Mouse (Mus musculus) inflammation-experienced regulatory T-cells, adult 6 months (primary cell): ENCODE results near the gene Tfpi. TPM values are rescaled to one million over a fixed set of nuclear protein-coding genes. Genes with fewer than 3 reads are reported as not detected.

Source experiments
- ATAC-seq: one replicate; pipeline ENCODE4 v1.8.0; 2017
- polyA plus RNA-seq, 3 experiments: library from polyadenylated mRNA; unstranded; fragments of 100-300 nt; shearing (Covaris generic); gene quantifications; one replicate each; pipeline ENCODE4 v1.2.1; 2017

Tfpi gene
- polyA plus RNA-seq, 3 experiments from 2014 or later = 1.6 to 4.9 (median 4.2) TPM

DNA sequence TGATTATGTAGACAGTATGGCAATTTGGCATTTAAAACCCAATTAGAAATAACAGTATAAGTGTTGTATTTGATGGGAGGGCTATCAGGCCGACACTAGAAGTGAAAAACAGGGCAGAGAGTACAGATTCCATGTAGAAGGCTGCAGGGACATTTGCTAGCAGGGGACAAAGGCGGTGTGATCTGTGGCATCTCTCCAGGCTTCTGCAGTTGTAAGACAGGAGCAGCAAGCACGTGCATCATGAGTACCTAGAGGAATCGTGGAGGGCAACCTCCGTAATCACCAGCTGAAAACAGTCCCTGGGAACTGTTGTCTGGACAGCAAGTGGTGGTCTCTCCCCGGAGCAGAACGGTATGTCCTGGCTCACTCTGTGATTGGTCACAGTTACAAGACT lies 88.6 kb downstream of the Tfpi start:
- no peak for ATAC-seq

DNA sequence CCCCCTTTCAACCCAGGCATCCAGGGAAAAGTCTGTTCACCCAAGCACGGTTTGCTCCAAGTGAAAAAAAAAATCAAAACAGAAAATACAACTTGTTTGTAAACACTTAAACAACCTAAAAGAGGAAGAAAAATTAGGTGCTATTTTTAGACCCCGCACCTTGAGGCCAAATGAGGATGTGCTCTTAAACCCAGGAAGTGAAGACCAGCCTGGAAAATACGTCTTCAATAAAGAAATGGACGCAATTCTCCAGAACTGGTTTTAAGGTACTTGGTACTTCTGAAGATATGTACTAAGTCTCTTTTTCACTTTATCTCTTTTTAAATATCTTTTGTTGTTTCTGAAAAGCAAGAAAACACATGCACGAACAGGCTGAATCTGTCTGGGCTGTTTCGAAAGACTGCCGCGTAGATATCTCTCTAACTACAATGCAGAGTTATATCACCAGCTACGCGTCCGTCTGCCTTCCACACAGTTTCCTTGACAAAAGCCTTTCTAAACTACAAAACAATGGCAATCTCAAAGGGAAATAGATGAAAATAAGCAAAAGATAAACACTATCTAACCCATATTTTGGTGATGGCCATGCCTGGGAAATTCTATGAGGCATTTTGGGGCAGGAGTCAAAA lies 89.1 kb downstream of the Tfpi start:
- no peak for ATAC-seq

DNA sequence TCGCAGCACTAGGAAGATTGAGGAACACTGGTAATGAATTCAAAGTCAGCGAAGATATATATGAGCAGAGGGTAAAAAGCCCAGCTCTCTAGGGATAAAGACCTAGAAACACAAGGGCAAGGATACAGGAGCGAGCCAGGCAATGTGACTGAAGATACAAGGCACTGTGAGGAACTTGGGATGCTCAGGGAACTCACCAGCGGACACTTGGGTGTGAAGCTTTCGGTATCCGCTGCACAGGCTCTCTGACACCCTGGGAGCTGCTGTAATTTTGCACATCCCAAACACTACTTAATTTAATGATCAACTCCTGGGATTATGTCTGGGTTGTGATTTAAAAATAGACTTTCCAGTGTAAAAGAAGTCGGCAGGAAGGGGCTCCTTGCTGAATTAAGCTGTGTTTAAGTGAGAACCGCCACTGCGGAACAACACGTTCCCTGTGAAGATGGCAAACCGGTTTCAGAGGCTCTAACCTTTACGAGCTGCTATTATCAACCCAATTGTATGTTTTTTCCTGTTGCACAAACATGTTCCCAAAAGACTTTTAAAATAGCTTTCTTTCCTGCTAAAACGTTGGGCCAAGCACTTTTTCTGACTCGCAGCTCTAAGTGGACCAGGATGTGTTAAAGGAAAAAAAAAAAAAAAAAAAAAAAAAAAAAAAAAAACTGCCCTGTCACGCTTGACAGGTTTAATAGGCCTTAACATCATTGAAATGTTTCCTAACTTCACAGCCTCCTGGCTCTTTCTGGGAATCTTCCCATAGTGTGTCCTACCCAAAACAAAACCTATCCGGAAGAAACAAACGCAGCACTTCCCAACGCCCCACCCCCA lies 89.8 kb downstream of the Tfpi start:
- no peak for ATAC-seq

DNA sequence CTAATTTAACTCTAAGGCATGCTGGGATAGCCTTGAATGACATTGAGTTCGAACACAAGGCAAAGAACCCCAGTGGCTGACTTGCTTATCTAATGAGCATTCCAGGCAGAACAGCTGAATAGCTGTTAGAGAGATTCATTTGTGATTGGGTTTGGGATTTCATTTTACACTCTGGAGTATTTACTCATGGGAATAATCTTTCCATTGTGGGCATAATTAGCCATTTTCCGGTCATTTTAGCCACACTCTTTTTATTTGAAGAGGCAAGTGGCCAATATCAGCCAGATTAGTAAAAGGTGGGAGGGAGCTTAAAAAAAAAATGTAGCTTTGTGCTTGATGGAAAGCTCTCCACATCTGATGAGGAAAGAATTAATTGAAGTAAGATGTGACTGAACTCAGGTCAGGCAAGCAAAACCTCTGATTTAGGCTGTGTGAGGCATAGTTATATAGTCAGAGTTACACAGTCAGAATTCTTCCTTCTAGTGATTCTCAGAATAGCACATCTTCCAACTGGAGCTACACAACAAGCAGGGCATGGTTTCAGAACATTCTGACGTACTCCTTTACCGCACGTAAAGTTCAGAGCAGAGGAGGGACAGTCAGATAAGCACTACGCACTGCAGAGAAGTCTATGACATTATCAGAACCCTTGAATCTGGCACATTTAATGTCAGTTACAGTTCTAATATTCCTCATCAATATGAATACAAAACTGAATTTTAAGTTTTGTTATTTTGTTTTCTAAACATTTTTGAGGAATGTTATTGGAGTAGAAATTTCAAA lies 91.5 kb downstream of the Tfpi start:
- no peak for ATAC-seq

DNA sequence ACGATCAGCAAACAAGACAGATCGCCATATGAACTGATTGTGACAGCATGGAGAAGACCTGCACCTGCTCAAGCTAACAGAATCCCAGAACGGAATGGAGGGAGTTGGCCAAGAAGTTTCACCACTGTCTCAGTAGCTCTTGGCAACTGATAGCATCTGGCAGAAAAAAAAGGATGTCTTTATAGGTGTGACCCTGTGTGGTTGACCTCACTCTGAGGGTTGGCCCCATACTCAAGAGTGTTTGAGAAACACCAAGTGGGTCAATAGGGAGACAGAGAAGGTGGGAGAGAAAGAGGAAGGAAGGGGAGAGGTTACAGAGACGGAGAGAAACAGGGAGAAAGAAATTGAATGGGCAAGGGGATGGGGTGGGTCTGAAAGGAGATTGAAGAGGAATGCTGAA lies 92.7 kb downstream of the Tfpi start:
- ATAC-seq = no peak

Other genes starting within 250 kb of the Tfpi start
- 10 to 100 TPM; 28.9 to 33.5 (median 29.7) TPM for gene Calcrl, start 51.4 kb downstream of the Tfpi start, polyA plus RNA-seq
- under 1 TPM; 0.35 to 0.97 (median 0.62) TPM for gene Ctnnd1, start 174.0 kb upstream of the Tfpi start, polyA plus RNA-seq
- under 1 TPM; 0.43 to 0.73 (median 0.64) TPM for gene Btbd18, start 182.3 kb upstream of the Tfpi start, polyA plus RNA-seq
- gene Selenoh, start 194.0 kb upstream of the Tfpi start, polyA plus RNA-seq = 100 to 1,000 TPM; 113 to 247 (median 134) TPM
- gene Gm28635, start 201.3 kb upstream of the Tfpi start, polyA plus RNA-seq = not detected
- 10 to 100 TPM; 16.8 to 20.5 (median 18.9) TPM for gene Med19, start 201.6 kb upstream of the Tfpi start, polyA plus RNA-seq
- gene Tmx2, start 202.4 kb upstream of the Tfpi start, polyA plus RNA-seq = 100 to 1,000 TPM in 2 of 3 experiments, 10 to 100 TPM in 1; 92.6 to 148 (median 130) TPM
- 10 to 100 TPM; 12.9 to 14.1 (median 13.3) TPM for gene Zdhhc5, start 238.4 kb upstream of the Tfpi start, polyA plus RNA-seq